Mouse (Mus musculus): ENCODE measurements around the gene Phex. TPM values are rescaled to one million over a fixed set of nuclear protein-coding genes. Genes with fewer than 3 reads are reported as not detected.

Phex gene
- total RNA-seq (2014; rRNA removed; ENCODE audit: low replicate concordance) (0.54 TPM in 1 of 2 replicates, not detected in the other), polyA plus RNA-seq (2015; fragmentation: Nextera tagmentation; extraction: Ambion mirVana) (0.05 TPM in 1 of 2 replicates, not detected in the other)

DNA sequence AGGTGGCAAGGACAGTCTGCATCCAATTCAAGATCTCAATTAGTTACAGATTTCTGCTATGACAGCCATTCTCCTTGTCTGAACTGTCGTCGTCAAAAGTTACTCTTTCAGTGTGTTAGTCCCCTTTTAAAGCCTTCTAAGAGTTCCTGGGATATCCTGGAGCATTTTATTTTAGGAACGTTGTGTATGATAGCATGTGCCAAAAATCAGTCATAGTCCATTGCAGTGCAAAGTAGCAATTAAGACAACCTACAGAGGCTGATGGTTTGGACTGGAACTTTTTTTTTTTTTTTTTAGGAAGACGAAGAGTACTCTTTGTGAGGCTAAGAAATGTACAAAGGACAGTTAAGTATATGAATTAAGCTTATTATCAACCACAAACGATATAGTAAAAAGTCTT lies at the start of gene Phex:
TSS of gene Phex (minus strand) at position 101 of the 400 bp plus-strand sequence.
- 47% methylated on average over 5 of the region's 5 CpGs for WGBS
- H3K36me3 ChIP-seq (replicated peaks; ENCODE audit: control insufficient read depth, insufficient read depth, low read length): no peaks in the 10 kb centered on the region
- H3K4me3 ChIP-seq (ENCODE audit: low read depth, low read length): no peak within 1 kb of the TSS
- no peak within 1 kb of the TSS for H3K27ac ChIP-seq (ENCODE audit: low read depth)
- H3K27me3 ChIP-seq (ENCODE audit: control insufficient read depth, insufficient read depth, low read length): no peaks in the 10 kb centered on the region
- H3K4me1 ChIP-seq (ENCODE audit: control insufficient read depth, insufficient read depth): no peaks in the 10 kb centered on the region
- no peak for ATAC-seq (ENCODE audit: insufficient read depth, low read depth)
- DNase-seq (ENCODE audit: low spot score): no peak
- no peak within 1 kb of the TSS for H3K9ac ChIP-seq (replicated peaks; ENCODE audit: low read depth, low read length)
- TF ChIP-seq EP300 (IDR thresholded peaks at IDR 0.05; ENCODE audit: low read depth) (no peak), CTCF (IDR thresholded peaks at IDR 0.05; ENCODE audit: low read depth) (no peak)
- no peak within 1 kb of the TSS for H3K4me2 ChIP-seq (ENCODE audit: low read depth, low read length)
- no peaks in the 10 kb centered on the region for H3K9me3 ChIP-seq (replicated peaks; ENCODE audit: control insufficient read depth, low read length)

DNA sequence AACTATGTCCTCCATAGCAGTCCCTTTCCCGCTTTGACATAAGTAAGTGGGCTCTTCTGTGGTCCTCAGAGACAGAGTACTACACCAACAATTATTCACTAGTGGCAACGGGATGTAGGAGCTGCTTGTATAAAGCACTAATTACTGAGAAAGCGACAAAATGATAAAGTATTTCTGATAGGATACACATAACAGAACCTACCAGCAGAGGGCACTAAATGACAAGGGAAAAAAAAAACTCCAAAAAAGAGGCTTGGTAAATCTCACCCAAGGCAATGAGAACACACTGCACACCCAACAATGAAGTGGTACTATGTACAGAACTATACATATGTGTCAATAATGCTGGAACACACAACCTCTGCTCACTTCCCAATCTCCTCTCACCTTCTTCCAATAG lies 47.6 kb upstream of the Phex start:
- Histone ChIP-seq H3K4me3 (ENCODE audit: low read depth, low read length) (no peak overlapping the region), H3K27ac (ENCODE audit: low read depth) (no peak overlapping the region), H3K27me3 (ENCODE audit: control insufficient read depth, insufficient read depth, low read length) (no peaks in the 10 kb centered on the region), H3K9ac (replicated peaks; ENCODE audit: low read depth, low read length) (no peak overlapping the region), H3K4me1 (ENCODE audit: control insufficient read depth, insufficient read depth) (no peaks in the 10 kb centered on the region), H3K4me2 (ENCODE audit: low read depth, low read length) (no peak overlapping the region), H3K36me3 (replicated peaks; ENCODE audit: control insufficient read depth, insufficient read depth, low read length) (no peaks in the 10 kb centered on the region), H3K9me3 (replicated peaks; ENCODE audit: control insufficient read depth, low read length) (no peaks in the 10 kb centered on the region)
- 63% methylated on average over 3 of the region's 3 CpGs for WGBS
- DNase-seq (ENCODE audit: low spot score) (peak; percentile 10), ATAC-seq (ENCODE audit: insufficient read depth, low read depth) (no peak)
- no peak for TF ChIP-seq EP300 (IDR thresholded peaks at IDR 0.05; ENCODE audit: low read depth)
- peak; percentile 42 for TF ChIP-seq CTCF (IDR thresholded peaks at IDR 0.05; ENCODE audit: low read depth)

DNA sequence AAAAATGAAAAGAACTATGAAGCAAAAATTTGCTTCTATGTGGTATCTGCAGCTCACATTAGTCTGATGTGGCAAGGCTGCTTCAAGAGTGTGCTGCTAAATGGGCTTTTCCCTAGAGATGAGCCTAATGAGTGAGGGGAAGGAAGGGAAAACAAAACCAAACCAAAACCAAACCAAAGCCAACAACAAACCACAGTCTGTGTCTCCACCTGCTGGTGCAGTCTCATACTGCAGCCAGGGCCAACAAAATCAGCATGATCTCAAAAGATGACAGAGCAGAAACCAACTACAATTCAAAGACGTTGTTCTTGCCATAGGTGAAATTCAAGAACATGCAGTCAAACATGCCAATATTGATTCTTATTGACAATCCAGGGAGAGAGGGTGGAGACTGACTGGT lies 39.3 kb upstream of the Phex start:
- Histone ChIP-seq H3K9me3 (replicated peaks; ENCODE audit: control insufficient read depth, low read length) (no peaks in the 10 kb centered on the region), H3K4me1 (ENCODE audit: control insufficient read depth, insufficient read depth) (no peaks in the 10 kb centered on the region), H3K4me3 (ENCODE audit: low read depth, low read length) (no peak overlapping the region), H3K27me3 (ENCODE audit: control insufficient read depth, insufficient read depth, low read length) (no peaks in the 10 kb centered on the region), H3K4me2 (ENCODE audit: low read depth, low read length) (no peak overlapping the region), H3K9ac (replicated peaks; ENCODE audit: low read depth, low read length) (no peak overlapping the region), H3K36me3 (replicated peaks; ENCODE audit: control insufficient read depth, insufficient read depth, low read length) (no peaks in the 10 kb centered on the region), H3K27ac (ENCODE audit: low read depth) (no peak overlapping the region)
- WGBS: 50% methylated on average over 1 of the region's 1 CpGs
- ATAC-seq (ENCODE audit: insufficient read depth, low read depth): no peak
- no peak for TF ChIP-seq EP300 (IDR thresholded peaks at IDR 0.05; ENCODE audit: low read depth)
- peak; percentile 79 for TF ChIP-seq CTCF (IDR thresholded peaks at IDR 0.05; ENCODE audit: low read depth)
- DNase-seq (ENCODE audit: low spot score): no peak

DNA sequence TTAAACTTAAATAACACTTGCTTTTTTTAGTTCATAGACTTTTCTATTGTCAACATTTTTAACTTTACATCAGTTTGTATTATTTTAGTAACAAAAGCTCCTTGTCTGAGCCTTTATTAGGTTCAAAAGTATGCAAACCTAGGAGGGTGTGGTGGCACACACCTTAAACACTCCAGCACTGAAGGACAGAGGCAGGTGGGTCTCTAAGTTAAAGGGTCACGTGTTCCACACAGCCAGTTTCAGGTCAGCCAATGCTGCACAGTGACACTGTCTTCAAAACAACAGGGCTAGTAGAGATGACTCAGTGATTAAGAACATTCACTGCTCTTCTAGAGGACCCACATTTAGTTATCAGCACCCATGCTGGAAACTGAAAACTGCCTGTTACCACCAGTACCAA lies 33.9 kb upstream of the Phex start:
- no peak for ATAC-seq (ENCODE audit: insufficient read depth, low read depth)
- no peaks in the 10 kb centered on the region for H3K36me3 ChIP-seq (replicated peaks; ENCODE audit: control insufficient read depth, insufficient read depth, low read length)
- H3K9ac ChIP-seq (replicated peaks; ENCODE audit: low read depth, low read length): no peak overlapping the region
- DNase-seq (ENCODE audit: low spot score): no peak
- H3K27ac ChIP-seq (ENCODE audit: low read depth): no peak overlapping the region
- no peaks in the 10 kb centered on the region for H3K9me3 ChIP-seq (replicated peaks; ENCODE audit: control insufficient read depth, low read length)
- 74% methylated on average over 1 of the region's 1 CpGs for WGBS
- H3K4me1 ChIP-seq (ENCODE audit: control insufficient read depth, insufficient read depth): no peaks in the 10 kb centered on the region
- H3K4me2 ChIP-seq (ENCODE audit: low read depth, low read length): no peak overlapping the region
- TF ChIP-seq CTCF (IDR thresholded peaks at IDR 0.05; ENCODE audit: low read depth): no peak
- no peak for TF ChIP-seq EP300 (IDR thresholded peaks at IDR 0.05; ENCODE audit: low read depth)
- no peak overlapping the region for H3K4me3 ChIP-seq (ENCODE audit: low read depth, low read length)
- H3K27me3 ChIP-seq (ENCODE audit: control insufficient read depth, insufficient read depth, low read length): no peaks in the 10 kb centered on the region

DNA sequence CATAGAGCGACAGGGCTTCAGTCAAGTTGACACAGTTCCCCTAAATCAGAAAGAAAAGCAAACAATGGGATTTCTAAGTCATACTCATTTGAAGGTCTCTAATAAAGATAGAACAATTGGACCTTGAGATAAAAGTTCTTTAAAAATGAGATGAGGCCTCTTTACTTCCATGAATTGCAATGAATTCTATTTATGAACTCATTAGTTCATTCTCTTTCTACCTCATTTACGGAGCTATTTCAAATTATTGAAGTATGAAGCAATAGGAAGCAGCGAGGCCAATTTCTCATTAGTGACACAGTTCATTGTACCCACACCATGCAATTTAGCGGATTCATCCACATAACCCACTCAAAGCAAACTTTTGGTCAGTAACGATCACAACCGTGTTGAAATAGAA lies 32.3 kb upstream of the Phex start:
- H3K36me3 ChIP-seq (replicated peaks; ENCODE audit: control insufficient read depth, insufficient read depth, low read length): no peaks in the 10 kb centered on the region
- H3K27ac ChIP-seq (ENCODE audit: low read depth): no peak overlapping the region
- no peaks in the 10 kb centered on the region for H3K9me3 ChIP-seq (replicated peaks; ENCODE audit: control insufficient read depth, low read length)
- H3K9ac ChIP-seq (replicated peaks; ENCODE audit: low read depth, low read length): no peak overlapping the region
- H3K27me3 ChIP-seq (ENCODE audit: control insufficient read depth, insufficient read depth, low read length): no peaks in the 10 kb centered on the region
- DNase-seq (ENCODE audit: low spot score) (no peak), ATAC-seq (ENCODE audit: insufficient read depth, low read depth) (no peak)
- H3K4me3 ChIP-seq (ENCODE audit: low read depth, low read length): no peak overlapping the region
- TF ChIP-seq CTCF (IDR thresholded peaks at IDR 0.05; ENCODE audit: low read depth) (no peak), EP300 (IDR thresholded peaks at IDR 0.05; ENCODE audit: low read depth) (no peak)
- no peaks in the 10 kb centered on the region for H3K4me1 ChIP-seq (ENCODE audit: control insufficient read depth, insufficient read depth)
- no peak overlapping the region for H3K4me2 ChIP-seq (ENCODE audit: low read depth, low read length)
- 83% methylated on average over 6 of the region's 6 CpGs for WGBS

DNA sequence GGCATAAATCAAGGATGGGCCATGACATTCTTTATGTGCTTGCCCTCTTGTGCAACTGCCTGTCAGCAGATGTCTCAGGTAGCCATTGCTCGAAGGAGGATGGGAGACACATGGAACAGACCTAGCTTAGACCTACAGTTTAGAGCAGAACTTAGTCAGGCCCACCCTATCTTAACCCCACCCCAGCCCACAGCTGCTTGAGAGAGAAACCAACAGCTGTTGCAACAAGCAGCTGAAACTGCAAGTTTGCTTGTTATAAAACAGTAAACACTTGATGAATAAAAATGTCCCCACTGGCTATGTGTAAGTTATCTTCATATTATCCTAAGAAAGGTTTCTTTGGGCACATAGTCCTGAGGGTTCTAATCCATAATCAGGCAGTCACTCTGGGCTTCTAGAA lies 19.7 kb upstream of the Phex start:
- WGBS: 82% methylated on average over 1 of the region's 1 CpGs
- H3K27ac ChIP-seq (ENCODE audit: low read depth): no peak overlapping the region
- no peak overlapping the region for H3K4me2 ChIP-seq (ENCODE audit: low read depth, low read length)
- no peaks in the 10 kb centered on the region for H3K9me3 ChIP-seq (replicated peaks; ENCODE audit: control insufficient read depth, low read length)
- ATAC-seq (ENCODE audit: insufficient read depth, low read depth) (no peak), DNase-seq (ENCODE audit: low spot score) (no peak)
- H3K9ac ChIP-seq (replicated peaks; ENCODE audit: low read depth, low read length): no peak overlapping the region
- TF ChIP-seq CTCF (IDR thresholded peaks at IDR 0.05; ENCODE audit: low read depth) (no peak), EP300 (IDR thresholded peaks at IDR 0.05; ENCODE audit: low read depth) (no peak)
- no peak overlapping the region for H3K4me3 ChIP-seq (ENCODE audit: low read depth, low read length)
- no peaks in the 10 kb centered on the region for H3K27me3 ChIP-seq (ENCODE audit: control insufficient read depth, insufficient read depth, low read length)
- no peaks in the 10 kb centered on the region for H3K4me1 ChIP-seq (ENCODE audit: control insufficient read depth, insufficient read depth)
- no peaks in the 10 kb centered on the region for H3K36me3 ChIP-seq (replicated peaks; ENCODE audit: control insufficient read depth, insufficient read depth, low read length)
